ENCODE assay signal across 17 mouse cellular contexts in genomic region chr13:44544786-44545185, GRCm38 (mm10).
DNase-seq lines count a peak whose midpoint lies in the region; ATAC-seq and TF ChIP-seq lines count a peak whose summit lies in the region.
"Had no signal": no experiment of that assay in that cellular context is flagged by ENCODE, and none has a peak within 500 bp of the region (broad histone marks: within the 10 kb centered on the region; RNA-seq: fewer than 3 reads in every experiment).

No protein-coding gene starts in this region.

- 48% methylated on average over 9 of the region's 9 CpGs for WGBS in heart, embryonic 11.5 days (ENCODE audit: insufficient replicate concordance)

- no peak overlapping the region for H3K27ac ChIP-seq in gastrocnemius, adult 2 months
- peak overlapping the region; percentile 35; the same call in 1 of the 2 replicates for H3K27ac ChIP-seq in heart, embryonic 11.5 days (ENCODE audit: low read depth, low read length)
- H3K27ac ChIP-seq: forebrain, embryonic 13.5 days; hindbrain, embryonic 15.5 days; kidney, postnatal 0 days; limb, embryonic 12.5 days; liver, embryonic 13.5 days; midbrain, embryonic 15.5 days had no signal

- H3K9ac ChIP-seq in heart, embryonic 11.5 days (ENCODE audit: low read depth, low read length) = no peak overlapping the region
- H3K9ac ChIP-seq: forebrain, embryonic 13.5 days; hindbrain, embryonic 15.5 days; limb, embryonic 12.5 days; liver, embryonic 13.5 days; midbrain, embryonic 15.5 days had no signal

- H3K4me3 ChIP-seq in gastrocnemius, adult 2 months = no peak overlapping the region
- H3K4me3 ChIP-seq in heart, embryonic 11.5 days (ENCODE audit: low read depth, low read length) = no peak overlapping the region
- H3K4me3 ChIP-seq: forebrain, embryonic 13.5 days; hindbrain, embryonic 15.5 days; limb, embryonic 12.5 days; liver, embryonic 13.5 days; midbrain, embryonic 15.5 days had no signal

- TF ChIP-seq CTCF in gastrocnemius, adult 2 months (IDR thresholded peaks at IDR 0.05) = no peak

- H3K9me3 ChIP-seq in heart, embryonic 11.5 days (replicated peaks; ENCODE audit: control insufficient read depth, low read length) = no peaks in the 10 kb centered on the region
- H3K9me3 ChIP-seq: forebrain, embryonic 13.5 days; hindbrain, embryonic 15.5 days; limb, embryonic 12.5 days; liver, embryonic 13.5 days; midbrain, embryonic 15.5 days had no signal

- intact Hi-C loops in gastrocnemius, adult 2 months (cut with DNase I) = loop anchor here (5.0 to 10.0 kb wide), 5 partner anchors 132 to 682 kb away; partner anchors contain the start of gene Jarid2
- intact Hi-C loops in gastrocnemius, postnatal 14 days (cut with DNase I; ENCODE audit: low total_unique reads) = no loop called here
- intact Hi-C loops in heart, postnatal 14 days (cut with DNase I) = no loop called here

- no peaks in the 10 kb centered on the region for H3K27me3 ChIP-seq in heart, embryonic 11.5 days (ENCODE audit: control insufficient read depth, insufficient read depth, low read length)
- H3K27me3 ChIP-seq: forebrain, embryonic 13.5 days; hindbrain, embryonic 15.5 days; limb, embryonic 12.5 days; liver, embryonic 13.5 days; midbrain, embryonic 15.5 days had no signal

- H3K36me3 ChIP-seq in heart, embryonic 11.5 days (ENCODE audit: control insufficient read depth, insufficient read depth, low read length) = no peaks in the 10 kb centered on the region
- H3K36me3 ChIP-seq: hindbrain, embryonic 15.5 days; limb, embryonic 12.5 days; liver, embryonic 13.5 days; midbrain, embryonic 15.5 days had no signal

- H3K4me2 ChIP-seq in heart, embryonic 11.5 days = peak overlapping the region; percentile 4; the same call in 1 of the 2 replicates
- H3K4me2 ChIP-seq: forebrain, embryonic 13.5 days; hindbrain, embryonic 15.5 days; limb, embryonic 12.5 days; liver, embryonic 13.5 days; midbrain, embryonic 15.5 days had no signal

- no peak for ATAC-seq in heart, embryonic 11.5 days (replicated peaks; ENCODE audit: insufficient number of reproducible peaks, low FRiP score, low TSS enrichment)
- ATAC-seq: forebrain, embryonic 13.5 days; midbrain, embryonic 15.5 days had no signal

- DNase-seq in gastrocnemius, adult 2 months = peak; percentile 19
- DNase-seq in gastrocnemius, postnatal 14 days = no peak
- DNase-seq in cerebellum, postnatal 25 days = peak; percentile 47 to 49
- peak; percentile 10 to 14 for DNase-seq in heart, postnatal 14 days
- no peak for DNase-seq in ovary, postnatal 14 days (ENCODE audit: low spot score)
- DNase-seq in layer of hippocampus, adult 9-10 months (ENCODE audit: low spot score) = no peak
- DNase-seq: adrenal gland, postnatal 25 days; kidney, adult 11 months; liver, embryonic 13.5 days; right cerebral cortex, adult 18-20 months; thymus, adult 2 months had no signal

- peaks cover 8% of the 10 kb centered on the region for H3K4me1 ChIP-seq in heart, embryonic 11.5 days (ENCODE audit: control insufficient read depth, insufficient read depth, low read length)
- H3K4me1 ChIP-seq: hindbrain, embryonic 15.5 days; midbrain, embryonic 15.5 days had no signal

Comparison
In these comparisons a context has a peak if more than half of its experiments do, and no peak if none do; other contexts are left out.
1. DNase-seq: peak in gastrocnemius, adult 2 months (single experiment), cerebellum, postnatal 25 days (2 of 2) and heart, postnatal 14 days (2 of 2); none in gastrocnemius, postnatal 14 days (single experiment), ovary, postnatal 14 days (single experiment) and layer of hippocampus, adult 9-10 months (single experiment).